Mouse (Mus musculus) testis, postnatal 10 days (tissue): ENCODE measurements around the gene Ctsh.
"Not testable (repeated sequence)": the region's sequence is repeated elsewhere in the genome, so short reads cannot be mapped to it uniquely, and the experiment has no call there.

Source experiments
- DNase-seq: peaks from one replicate; pipeline ENCODE4 v3.0.0; 2021; ENCODE audit warnings: low spot score

The Ctsh gene

GRCm38 (mm10) chr9:90059828-90060573 is 6.0 kb downstream of the Ctsh start:
- DNase-seq, result no peak

GRCm38 (mm10) chr9:90060574-90060875 is 6.6 kb downstream of the Ctsh start:
- no peak for DNase-seq

- not testable (repeated sequence) for DNase-seq
Measured at GRCm38 (mm10) chr9:90060932-90061331, 7.0 kb downstream of the Ctsh start.

- no peak for DNase-seq
Measured at GRCm38 (mm10) chr9:90067341-90067740, 13.4 kb downstream of the Ctsh start.

- no peak for DNase-seq
Measured at GRCm38 (mm10) chr9:90068786-90069185, 14.8 kb downstream of the Ctsh start.

- DNase-seq, result peak; percentile 25
Measured at GRCm38 (mm10) chr9:90069485-90069884, 15.5 kb downstream of the Ctsh start.

GRCm38 (mm10) chr9:90070174-90070573 is 16.2 kb downstream of the Ctsh start:
- peak; percentile 53 for DNase-seq

GRCm38 (mm10) chr9:90075336-90075735 is 21.4 kb downstream of the Ctsh start:
- no peak for DNase-seq

GRCm38 (mm10) chr9:90076131-90076530 is 22.2 kb downstream of the Ctsh start:
- peak; percentile 31 for DNase-seq

- DNase-seq, result peak; percentile 84
Measured at GRCm38 (mm10) chr9:90076849-90077461, 23.0 kb downstream of the Ctsh start.

GRCm38 (mm10) chr9:90081961-90082360 is 28.0 kb downstream of the Ctsh start:
- peak; percentile 33 for DNase-seq

GRCm38 (mm10) chr9:90082992-90083391 is 29.0 kb downstream of the Ctsh start:
- DNase-seq, result peak; percentile 33

- peak; percentile 24 for DNase-seq
Measured at GRCm38 (mm10) chr9:90084152-90084551, 30.2 kb downstream of the Ctsh start.

- DNase-seq, result no peak
Measured at GRCm38 (mm10) chr9:90084766-90085468, 31.0 kb downstream of the Ctsh start.

GRCm38 (mm10) chr9:90087906-90088485 is 34.0 kb downstream of the Ctsh start:
- peak; percentile 30 for DNase-seq

GRCm38 (mm10) chr9:90089339-90090104 is 35.6 kb downstream of the Ctsh start:
- DNase-seq, result peak; percentile 27

GRCm38 (mm10) chr9:90098934-90099333 is 45.0 kb downstream of the Ctsh start:
- DNase-seq, result no peak

- no peak for DNase-seq
Measured at GRCm38 (mm10) chr9:90100760-90101159, 46.8 kb downstream of the Ctsh start.

- DNase-seq, result no peak
Measured at GRCm38 (mm10) chr9:90105462-90105861, 51.5 kb downstream of the Ctsh start.

- no peak for DNase-seq
Measured at GRCm38 (mm10) chr9:90106915-90107314, 53.0 kb downstream of the Ctsh start.

GRCm38 (mm10) chr9:90108272-90108671 is 54.3 kb downstream of the Ctsh start:
- no peak for DNase-seq

- DNase-seq, result no peak
Measured at GRCm38 (mm10) chr9:90109386-90109785, 55.4 kb downstream of the Ctsh start.
